Mouse (Mus musculus) heart, embryonic 16.5 days (tissue): ENCODE data around the gene Bcr. TPM values are rescaled to one million over a fixed set of nuclear protein-coding genes. Genes with fewer than 3 reads are reported as not detected.

Experiments
- ATAC-seq: fragments of 200-750 bp; cut with Nextera tagmentation; replicated peaks from 2 replicates; pipeline ENCODE4 v1.8.0; 2017; ENCODE audit warnings: moderate number of reproducible peaks; ENCODE audit not compliant: insufficient read depth, low FRiP score; ENCODE audit errors: extremely low read depth
- H3K27ac ChIP-seq: fragments of 300-500 bp; sonication (generic); 2 replicates; pipeline ENCODE4 v1.5.1; 2014; ENCODE audit warnings: mild to moderate bottlenecking, low read length, control low read depth, moderate library complexity
- H3K27me3 ChIP-seq: fragments of 300-500 bp; sonication (generic); 2 replicates; pipeline ENCODE4 v1.6.1; 2014; ENCODE audit warnings: low read length, mixed read lengths; ENCODE audit not compliant: control insufficient read depth, insufficient read depth
- H3K36me3 ChIP-seq: fragments of 300-500 bp; sonication (generic); 2 replicates; pipeline ENCODE4 v1.6.1; 2014; ENCODE audit not compliant: control insufficient read depth, insufficient read depth
- H3K4me1 ChIP-seq: fragments of 300-500 bp; sonication (generic); 2 replicates; pipeline ENCODE4 v1.6.1; 2014; ENCODE audit warnings: low read length, mixed read lengths; ENCODE audit not compliant: control insufficient read depth, insufficient read depth
- H3K4me2 ChIP-seq: fragments of 300-500 bp; sonication (generic); 2 replicates; pipeline ENCODE4 v1.6.1; 2014; ENCODE audit warnings: low read depth, mild to moderate bottlenecking, control low read depth, low read length
- H3K4me3 ChIP-seq: fragments of 300-500 bp; sonication (generic); 2 replicates; pipeline ENCODE4 v1.5.1; 2014; ENCODE audit warnings: mild to moderate bottlenecking, control low read depth, low read length
- H3K9ac ChIP-seq: fragments of 300-500 bp; sonication (generic); 2 replicates; pipeline ENCODE4 v1.6.1; 2014; ENCODE audit warnings: low read length, control low read depth
- H3K9me3 ChIP-seq: fragments of 300-500 bp; sonication (generic); replicated peaks from 2 replicates; pipeline ENCODE4 v1.6.1; 2016; ENCODE audit warnings: low read length; ENCODE audit not compliant: control insufficient read depth
- WGBS: fragments of 180-500 bp; shearing (Covaris S2); extraction: QIAGEN DNeasy Blood & Tissue Kit; methylation state at CpG from one replicate; pipeline ENCODE4 v1.1.7; 2014; 5-methylcytosine and 5-hydroxymethylcytosine counted together
- polyA plus RNA-seq: library from polyadenylated mRNA; unstranded; fragments of >200 nt; fragmentation: Nextera tagmentation; extraction: Ambion mirVana; gene quantifications from 2 replicates; pipeline ENCODE4 v1.2.1, GENCODE M21; 2015

Gene Bcr
- polyA plus RNA-seq, 1 experiment from 2014 or later = 9.8 TPM

- 40% methylated on average over 6 of the region's 6 CpGs for WGBS
- H3K27me3 ChIP-seq = no peaks in the 10 kb centered on the region
- no peak overlapping the region for H3K4me3 ChIP-seq
- H3K27ac ChIP-seq = 0 out of 2 replicates have a peak overlapping the region, but pooled peaks have one; percentile 16
- no peak for ATAC-seq
- no peak overlapping the region for H3K9ac ChIP-seq
- H3K9me3 ChIP-seq = no peaks in the 10 kb centered on the region
- peaks cover 15% of the 10 kb centered on the region for H3K4me1 ChIP-seq
- H3K36me3 ChIP-seq = peaks cover 9% of the 10 kb centered on the region
- no peak overlapping the region for H3K4me2 ChIP-seq
These were observed 126.2 kb downstream of the Bcr start for GRCm38 (mm10) chr10:75186551-75186950.

DNA sequence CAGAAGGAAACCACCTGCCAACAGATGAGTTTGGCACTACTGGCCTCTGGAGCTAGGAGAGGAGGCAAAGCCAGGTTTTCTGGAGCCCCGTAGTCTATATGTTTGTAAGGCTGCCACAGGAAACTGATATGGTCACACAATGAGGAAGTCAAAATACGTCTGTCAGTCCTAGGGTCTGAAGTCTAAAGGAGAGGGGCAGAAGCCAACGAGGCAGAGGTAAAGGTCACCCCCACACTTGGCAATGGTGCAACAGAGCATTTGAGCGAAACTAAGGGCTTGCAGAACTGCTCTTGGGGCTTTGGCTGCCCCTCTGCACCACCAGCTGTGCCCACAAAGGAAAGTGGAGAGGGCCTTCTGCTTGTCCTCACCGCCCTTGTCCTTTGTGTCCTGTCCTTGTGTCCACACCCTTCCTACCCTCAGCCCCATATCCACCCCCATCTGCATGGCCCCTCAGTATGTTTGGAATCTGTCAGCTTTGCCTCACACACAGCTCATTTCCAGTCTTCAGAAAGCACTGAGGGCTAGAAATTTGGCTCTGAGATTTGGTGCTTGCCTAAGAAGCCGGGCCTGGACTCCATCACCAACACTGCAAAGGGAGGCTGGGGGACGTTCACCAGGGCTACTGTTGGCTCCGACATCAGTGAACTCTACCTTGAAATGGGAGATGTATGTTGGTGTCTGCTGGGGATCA is 127.1 kb downstream of the Bcr start:
- 40% methylated on average over 8 of the region's 8 CpGs for WGBS
- H3K36me3 ChIP-seq = peaks cover 9% of the 10 kb centered on the region
- ATAC-seq = no peak

GRCm38 (mm10) chr10:75191647-75192046 is 131.3 kb downstream of the Bcr start:
- ATAC-seq = no peak

More for the DNA sequence above, 127.1 kb downstream of the Bcr start:
- Histone ChIP-seq H3K9me3 (no peaks in the 10 kb centered on the region), H3K4me3 (no peak overlapping the region), H3K27ac (no peak overlapping the region; the same call in 1 of the 2 replicates), H3K27me3 (no peaks in the 10 kb centered on the region), H3K4me2 (no peak overlapping the region), H3K4me1 (peaks cover 13% of the 10 kb centered on the region), H3K9ac (no peak overlapping the region)

DNA sequence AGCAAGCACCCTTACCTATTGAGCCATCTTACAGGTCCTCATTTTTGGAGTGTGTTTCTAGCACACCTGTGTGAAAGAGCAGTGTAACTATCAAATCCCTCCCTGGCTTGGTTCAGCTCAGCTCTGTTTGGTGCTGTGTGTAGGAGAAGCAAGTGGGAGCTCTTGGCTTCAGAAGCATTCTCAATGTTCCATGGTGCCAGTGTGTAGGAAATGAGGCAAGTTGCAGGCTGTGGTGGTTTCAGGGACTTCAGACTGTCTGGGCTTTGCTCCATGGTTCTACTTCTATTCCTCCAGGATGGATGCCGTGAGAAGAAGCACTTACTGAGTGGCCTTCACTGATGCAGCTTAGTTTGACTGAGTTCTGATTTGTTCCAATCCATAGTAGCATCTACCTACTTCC is 137.4 kb downstream of the Bcr start:
- Histone ChIP-seq H3K9ac (no peak overlapping the region), H3K27me3 (no peaks in the 10 kb centered on the region), H3K4me1 (no peaks in the 10 kb centered on the region), H3K9me3 (peaks cover 5% of the 10 kb centered on the region), H3K27ac (no peak overlapping the region), H3K4me2 (no peak overlapping the region), H3K4me3 (no peak overlapping the region), H3K36me3 (no peaks in the 10 kb centered on the region)
- WGBS = 81% methylated on average over 1 of the region's 1 CpGs
- ATAC-seq = no peak

More at GRCm38 (mm10) chr10:75191647-75192046, 131.3 kb downstream of the Bcr start:
- Histone ChIP-seq H3K9me3 (peaks cover 5% of the 10 kb centered on the region), H3K4me2 (no peak overlapping the region), H3K4me3 (no peak overlapping the region), H3K36me3 (no peaks in the 10 kb centered on the region), H3K27me3 (no peaks in the 10 kb centered on the region), H3K9ac (no peak overlapping the region), H3K4me1 (peaks cover 10% of the 10 kb centered on the region), H3K27ac (no peak overlapping the region)
- WGBS = 46% methylated on average over 7 of the region's 7 CpGs

GRCm38 (mm10) chr10:75200733-75201132 is 140.3 kb downstream of the Bcr start:
- no peak for ATAC-seq
- no peaks in the 10 kb centered on the region for H3K9me3 ChIP-seq
- no peaks in the 10 kb centered on the region for H3K27me3 ChIP-seq
- 55% methylated on average over 1 of the region's 1 CpGs for WGBS
- H3K4me3 ChIP-seq = no peak overlapping the region
- no peaks in the 10 kb centered on the region for H3K36me3 ChIP-seq
- no peak overlapping the region for H3K4me2 ChIP-seq
- no peak overlapping the region for H3K27ac ChIP-seq
- no peak overlapping the region for H3K9ac ChIP-seq
- no peaks in the 10 kb centered on the region for H3K4me1 ChIP-seq

GRCm38 (mm10) chr10:75206192-75206591 is 145.8 kb downstream of the Bcr start:
- no peak overlapping the region for H3K4me3 ChIP-seq
- H3K4me2 ChIP-seq = no peak overlapping the region
- H3K27ac ChIP-seq = no peak overlapping the region
- H3K9me3 ChIP-seq = no peaks in the 10 kb centered on the region
- H3K9ac ChIP-seq = no peak overlapping the region
- no peaks in the 10 kb centered on the region for H3K27me3 ChIP-seq
- no peaks in the 10 kb centered on the region for H3K36me3 ChIP-seq
- ATAC-seq = no peak
- 70% methylated on average over 4 of the region's 4 CpGs for WGBS
- H3K4me1 ChIP-seq = no peaks in the 10 kb centered on the region

GRCm38 (mm10) chr10:75210841-75211240 is 150.4 kb downstream of the Bcr start:
- H3K4me2 ChIP-seq = no peak overlapping the region
- H3K27ac ChIP-seq = no peak overlapping the region
- H3K4me1 ChIP-seq = peaks cover 11% of the 10 kb centered on the region
- no peaks in the 10 kb centered on the region for H3K27me3 ChIP-seq
- no peaks in the 10 kb centered on the region for H3K9me3 ChIP-seq
- no peaks in the 10 kb centered on the region for H3K36me3 ChIP-seq
- ATAC-seq = no peak
- H3K4me3 ChIP-seq = no peak overlapping the region
- WGBS = 90% methylated on average over 3 of the region's 3 CpGs
- H3K9ac ChIP-seq = no peak overlapping the region

- peak; percentile 99 for ATAC-seq
- under 1% methylated on average over 37 of the region's 80 CpGs for WGBS
- Histone ChIP-seq H3K4me2 (peak within 1 kb of the TSS; percentile 85), H3K36me3 (no peaks in the 10 kb centered on the region), H3K9me3 (no peaks in the 10 kb centered on the region), H3K27ac (peak within 1 kb of the TSS; percentile 98), H3K9ac (peak within 1 kb of the TSS; percentile 95), H3K4me1 (peaks cover 11% of the 10 kb centered on the region), H3K27me3 (no peaks in the 10 kb centered on the region), H3K4me3 (peak within 1 kb of the TSS; percentile 69)
These were observed 151.6 kb downstream of the Bcr start, which contains the start of gene Specc1l for GRCm38 (mm10) chr10:75211807-75212645. Specc1l (plus strand) TSS chr10:75212073.

DNA sequence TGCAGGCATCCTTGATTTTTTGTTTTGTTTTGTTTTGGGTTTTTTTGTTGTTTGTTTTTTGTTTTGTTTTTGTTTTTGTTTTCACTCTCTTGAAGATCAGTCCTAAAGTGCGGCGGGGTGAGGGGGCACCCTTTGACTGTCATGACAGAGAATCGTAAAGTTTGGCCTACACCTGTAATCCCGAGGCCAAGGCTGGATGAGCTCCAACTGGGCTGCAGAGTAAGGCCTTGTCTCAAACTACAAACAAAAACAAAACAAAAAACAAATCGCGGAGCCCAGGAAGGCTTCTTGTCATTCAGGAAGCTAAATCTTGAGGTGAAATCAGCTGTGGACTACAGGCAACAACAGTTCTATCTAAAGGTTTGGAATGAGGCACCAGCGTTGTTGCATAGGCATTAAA is 152.6 kb downstream of the Bcr start:
- 44% methylated on average over 7 of the region's 7 CpGs for WGBS
- no peak overlapping the region for H3K27ac ChIP-seq
- peak overlapping the region; percentile 85 for H3K4me2 ChIP-seq

More for the DNA sequence above, 152.6 kb downstream of the Bcr start:
- peak overlapping the region; percentile 69 for H3K4me3 ChIP-seq
- H3K9me3 ChIP-seq = no peaks in the 10 kb centered on the region
- no peaks in the 10 kb centered on the region for H3K36me3 ChIP-seq
- peaks cover 11% of the 10 kb centered on the region for H3K4me1 ChIP-seq
- H3K9ac ChIP-seq = peak overlapping the region; percentile 95
- H3K27me3 ChIP-seq = no peaks in the 10 kb centered on the region
- no peak for ATAC-seq
